Mouse (Mus musculus): ENCODE measurements around the gene Ubn1. TPM values are rescaled to one million over a fixed set of nuclear protein-coding genes. Genes with fewer than 3 reads are reported as not detected.
A peak's percentile ranks its signal among the peaks of the same experiment; 100 is the strongest.

Gene Ubn1
- total RNA-seq, 4 experiments from 2014 or later, result 34.1 to 41.6 (median 38.6) TPM

DNA sequence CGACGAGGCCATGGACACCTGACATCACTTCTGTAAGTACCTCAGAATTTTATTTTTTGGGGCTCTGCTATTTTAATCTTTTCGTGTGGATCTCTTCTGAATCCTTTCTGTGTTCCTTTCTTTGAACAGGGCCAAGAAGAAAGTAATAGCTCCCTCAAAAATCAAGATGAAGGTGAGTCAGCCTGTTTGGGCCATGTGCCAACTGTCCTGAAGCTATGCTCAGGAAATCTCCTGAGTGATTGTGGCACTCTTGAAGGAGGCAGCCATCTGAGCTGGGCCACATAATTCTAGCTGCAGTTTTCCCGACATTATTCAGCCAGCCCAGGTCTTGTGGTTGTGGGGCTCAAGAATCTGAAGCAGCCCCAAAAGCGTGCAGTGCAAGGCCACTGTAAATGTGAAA is 24.5 kb downstream of the Ubn1 start:
- DNase-seq, result no peak

DNA sequence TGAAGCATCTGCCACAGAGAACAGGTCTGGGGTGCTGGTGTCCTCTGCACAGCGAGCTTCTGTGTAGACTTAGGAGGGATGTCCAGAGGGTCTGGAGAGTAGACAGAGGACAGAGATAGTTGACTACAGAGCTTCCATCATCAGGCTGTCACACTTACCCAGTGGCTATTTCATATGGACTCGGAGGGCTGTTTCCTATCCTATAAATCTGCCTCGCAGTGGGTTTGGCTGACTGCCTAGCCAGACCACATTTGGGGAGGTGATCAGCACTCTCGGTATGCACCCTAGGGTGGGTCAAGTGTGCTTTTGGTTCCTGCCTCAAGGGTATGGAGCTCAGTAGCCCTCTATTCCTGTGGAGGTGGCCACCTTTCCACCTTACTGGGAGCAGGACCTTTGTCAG is 35.3 kb downstream of the Ubn1 start:
- no peak for DNase-seq

DNA sequence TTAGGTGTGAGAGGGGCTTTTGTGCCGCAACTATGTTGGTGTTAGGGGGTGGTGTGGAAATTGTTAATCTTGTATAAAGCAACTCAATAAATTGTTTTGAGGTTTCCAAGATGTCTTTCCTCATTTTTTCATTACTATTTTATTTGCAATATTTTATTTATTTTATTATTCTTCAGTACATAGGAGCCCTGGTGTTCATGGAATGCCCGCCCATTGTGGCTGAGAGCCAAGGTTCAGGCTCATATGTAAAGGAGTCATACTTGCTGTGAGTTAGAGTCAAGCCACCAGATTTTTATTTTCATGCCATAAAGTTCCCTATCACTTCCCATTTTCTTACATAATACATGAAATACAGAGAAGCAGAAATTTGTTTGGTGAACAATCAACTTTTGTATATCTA is 36.3 kb downstream of the Ubn1 start:
- no peak for DNase-seq

DNA sequence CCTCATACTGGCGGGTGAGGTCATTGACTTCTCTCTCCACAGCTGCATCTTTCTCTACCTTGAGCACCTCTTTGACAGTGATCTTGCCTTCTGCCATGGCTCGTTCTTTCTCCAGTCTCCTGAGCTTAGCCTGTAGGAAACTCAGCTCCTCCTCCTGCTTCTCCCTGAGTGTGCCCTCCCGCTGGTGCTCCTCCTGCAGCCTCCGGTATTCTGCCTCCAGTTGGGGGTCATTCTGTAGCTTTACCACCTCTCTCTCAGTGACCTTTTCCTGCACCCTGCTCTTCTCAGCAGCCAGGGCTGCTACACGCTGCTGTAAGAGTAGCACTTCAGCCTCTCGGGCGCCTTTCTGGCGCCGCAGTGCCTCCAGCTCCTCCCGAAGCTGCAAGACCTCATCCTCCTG is 39.2 kb downstream of the Ubn1 start:
- DNase-seq, result no peak

DNA sequence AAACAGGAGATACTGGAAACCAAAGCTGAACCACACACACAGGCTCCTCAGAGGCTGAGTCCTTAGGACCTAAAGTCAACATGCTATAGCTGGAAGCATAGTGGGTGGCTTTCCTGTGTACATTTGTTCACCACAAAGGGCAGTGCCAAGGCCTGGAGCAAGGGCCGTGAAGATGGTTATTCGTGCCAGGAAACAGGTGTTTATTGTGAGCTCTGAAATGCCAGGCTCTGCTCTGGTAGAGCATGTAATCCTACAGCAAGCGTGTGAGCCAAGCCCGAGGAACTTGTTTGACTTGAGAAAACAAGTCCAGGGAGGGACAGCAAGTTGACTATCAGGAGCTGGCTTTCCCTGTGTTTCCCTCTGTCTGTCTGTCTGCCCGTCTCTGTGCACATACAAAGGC is 43.4 kb downstream of the Ubn1 start:
- no peak for DNase-seq

DNA sequence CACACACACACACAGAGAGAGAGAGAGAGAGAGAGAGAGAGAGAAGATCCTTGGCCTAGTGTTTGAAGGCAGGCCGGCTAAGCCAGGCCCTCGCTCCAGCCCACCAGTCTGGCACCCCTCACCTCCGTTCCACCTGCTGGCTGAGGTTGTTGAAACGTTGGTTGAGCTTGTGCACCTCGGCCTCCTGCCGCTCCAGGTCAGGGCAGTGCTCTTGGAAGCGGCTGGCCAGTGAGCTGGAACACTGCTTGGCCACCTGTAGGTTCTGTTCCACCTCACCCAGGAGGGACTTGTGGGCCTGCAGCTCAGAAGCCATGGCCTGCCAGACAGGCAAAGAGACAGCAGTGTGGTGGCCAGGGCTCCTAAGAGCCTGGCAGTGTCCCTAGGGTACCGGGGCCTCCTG is 46.6 kb downstream of the Ubn1 start:
- no peak for DNase-seq

DNA sequence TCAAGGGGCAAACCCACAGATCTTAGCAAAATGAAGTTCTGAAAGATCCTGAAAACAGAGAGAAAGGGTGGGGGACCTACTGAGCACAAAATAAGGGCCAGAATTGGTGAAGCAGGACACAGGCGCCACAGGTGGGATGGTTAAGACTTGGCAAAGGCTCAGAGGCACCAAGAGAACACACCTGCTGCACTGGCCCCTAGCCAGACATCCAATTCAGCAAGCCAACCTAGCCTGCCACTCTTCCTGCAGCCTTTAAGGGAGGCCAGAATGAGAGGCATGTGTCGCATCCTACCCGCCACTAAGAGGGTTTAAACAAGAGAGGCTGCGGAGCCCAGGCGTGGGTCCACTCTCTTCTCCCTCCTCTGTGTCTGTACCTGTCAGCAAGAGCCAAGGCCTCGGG is 51.1 kb downstream of the Ubn1 start:
- DNase-seq, result no peak

DNA sequence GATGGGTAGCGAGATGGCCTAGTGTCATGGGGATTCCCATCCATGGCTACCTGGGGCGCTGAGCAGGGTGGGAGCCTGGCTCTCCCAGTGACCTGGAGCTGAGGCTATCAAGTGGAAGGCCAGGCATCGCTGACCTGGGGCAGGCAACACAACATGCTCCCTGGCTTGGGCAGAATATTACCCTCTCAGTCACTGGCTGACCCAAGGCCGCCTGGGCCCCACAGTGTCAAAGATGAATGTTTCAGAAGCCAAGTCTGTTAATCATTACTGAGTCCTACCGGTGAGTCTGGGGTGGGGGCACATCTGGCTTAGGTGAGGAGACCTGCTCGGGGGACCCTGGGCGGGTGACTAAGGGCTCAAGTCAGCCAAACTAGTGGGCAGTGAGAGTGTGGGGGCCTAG is 60.0 kb downstream of the Ubn1 start:
- no peak for DNase-seq

DNA sequence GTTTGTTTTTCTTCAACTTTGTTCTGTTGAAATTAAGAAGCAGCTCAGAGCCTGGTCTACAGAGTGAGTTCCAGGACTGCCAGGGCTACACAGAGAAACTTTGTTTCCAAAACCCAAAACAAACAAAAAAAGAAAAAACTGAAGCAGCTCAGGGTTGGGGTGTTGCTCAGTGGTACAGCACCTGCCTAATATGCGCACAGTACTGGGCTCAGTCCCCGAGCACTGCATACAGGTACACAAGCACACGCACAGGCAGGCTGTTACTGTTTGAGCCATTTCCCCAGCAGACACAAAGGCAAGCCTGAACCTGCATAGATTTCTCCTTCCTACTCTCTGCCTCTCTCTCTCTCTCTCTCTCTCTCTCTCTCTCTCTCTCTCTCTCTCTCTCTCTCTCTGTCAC is 61.2 kb downstream of the Ubn1 start:
- DNase-seq, result no peak

DNA sequence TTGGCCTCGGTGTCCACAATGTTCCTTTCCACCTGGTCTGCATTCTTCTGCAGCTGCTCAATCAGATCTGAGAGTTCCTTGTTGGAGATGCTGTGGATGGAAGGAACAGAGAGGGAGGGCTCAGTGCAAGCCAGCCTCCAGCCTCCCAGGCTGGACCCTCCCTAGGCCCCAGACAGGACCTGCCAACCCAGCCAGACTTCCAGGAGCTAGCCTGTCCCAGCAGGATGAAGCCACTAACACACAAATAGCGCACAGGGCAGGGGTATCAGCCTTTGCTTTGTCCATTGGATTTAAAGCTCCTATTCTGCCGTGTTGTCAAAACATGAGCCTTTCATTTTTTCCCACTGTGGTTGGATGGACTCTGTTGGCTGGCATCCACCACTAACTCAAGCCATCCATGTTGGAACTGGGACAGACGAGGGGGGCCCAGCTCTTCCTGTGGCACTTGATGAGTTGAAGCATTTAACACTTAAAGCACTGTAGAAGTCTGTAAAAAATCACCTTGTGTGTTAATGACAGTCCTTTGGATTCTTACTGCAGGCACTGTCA is 63.2 kb downstream of the Ubn1 start:
- DNase-seq, result no peak

DNA sequence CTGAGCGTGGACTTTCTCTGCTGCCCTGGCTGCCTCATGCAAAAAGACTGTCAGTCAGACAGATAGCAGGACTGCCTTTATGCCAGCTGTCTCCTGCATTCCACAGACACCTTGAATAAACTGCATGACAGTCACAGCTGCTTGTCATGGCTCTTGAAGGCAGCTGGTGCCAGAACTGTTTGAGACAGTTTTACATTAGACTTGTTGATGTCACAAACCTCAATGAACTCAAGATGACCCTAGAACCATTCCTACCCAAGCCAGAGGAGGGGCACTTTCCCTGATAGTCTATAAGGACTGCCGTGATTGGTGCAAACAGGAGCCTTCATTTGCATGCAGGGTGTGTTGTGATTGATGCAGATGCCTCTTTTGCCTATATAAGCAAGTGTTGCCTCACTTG is 63.7 kb downstream of the Ubn1 start:
- DNase-seq, result no peak

DNA sequence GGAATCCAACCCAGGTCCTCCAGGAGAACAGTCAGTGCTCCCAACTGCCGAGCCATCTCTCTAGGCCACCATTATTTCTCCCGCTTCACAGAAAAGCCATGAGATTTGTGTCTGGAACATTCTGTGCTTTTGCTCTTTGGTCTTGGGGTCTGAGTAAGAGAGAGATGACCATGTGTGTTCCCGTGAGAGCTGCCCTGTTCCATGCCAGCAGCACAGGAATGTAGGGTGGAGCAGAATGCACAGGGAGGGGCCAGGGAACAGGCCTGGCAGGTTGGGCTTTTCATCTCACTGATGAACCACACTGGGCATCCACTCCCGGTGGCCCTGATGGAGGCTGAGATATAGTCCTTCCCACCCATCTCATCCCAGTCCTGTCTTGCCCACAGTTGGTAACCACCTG is 69.5 kb downstream of the Ubn1 start:
- no peak for DNase-seq

DNA sequence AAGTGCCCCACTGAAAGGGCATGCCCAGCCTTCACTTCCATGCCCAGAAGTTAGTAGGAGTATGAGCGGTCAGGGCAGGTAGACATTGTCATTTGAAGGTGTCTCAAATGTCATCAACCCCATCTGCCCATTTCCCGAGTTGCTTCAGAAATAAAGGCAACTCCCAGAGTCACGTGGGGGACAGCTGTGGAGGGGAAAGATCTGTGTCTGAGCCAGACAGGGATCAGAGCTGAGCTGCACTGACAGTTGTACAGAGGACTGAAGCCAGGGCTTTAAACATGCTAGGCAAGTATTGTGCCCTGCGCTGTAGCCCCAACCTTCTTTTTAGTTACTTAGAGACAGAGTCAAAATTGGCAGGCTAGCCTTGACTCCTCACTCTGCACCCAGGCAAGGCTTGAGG is 70.0 kb downstream of the Ubn1 start:
- DNase-seq, result no peak

DNA sequence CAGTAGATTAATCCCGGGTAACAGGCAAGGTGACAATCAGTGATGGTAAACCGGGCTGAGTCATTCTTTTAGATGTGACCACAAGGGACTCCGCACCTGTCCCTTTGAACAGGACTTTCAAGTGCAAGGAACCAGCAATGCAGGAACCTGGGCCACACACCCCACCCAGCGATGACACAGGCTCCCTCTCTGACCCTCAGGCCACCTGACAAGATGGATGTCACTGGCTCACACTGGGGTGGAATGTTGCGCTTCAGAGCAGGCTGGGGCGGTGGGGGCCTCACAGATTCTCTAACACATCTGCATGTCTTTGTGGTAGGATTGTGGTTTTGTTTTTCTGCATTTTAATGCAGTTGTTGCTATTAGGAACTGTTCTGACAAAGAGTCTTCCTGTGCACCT is 73.6 kb downstream of the Ubn1 start:
- DNase-seq, result no peak

DNA sequence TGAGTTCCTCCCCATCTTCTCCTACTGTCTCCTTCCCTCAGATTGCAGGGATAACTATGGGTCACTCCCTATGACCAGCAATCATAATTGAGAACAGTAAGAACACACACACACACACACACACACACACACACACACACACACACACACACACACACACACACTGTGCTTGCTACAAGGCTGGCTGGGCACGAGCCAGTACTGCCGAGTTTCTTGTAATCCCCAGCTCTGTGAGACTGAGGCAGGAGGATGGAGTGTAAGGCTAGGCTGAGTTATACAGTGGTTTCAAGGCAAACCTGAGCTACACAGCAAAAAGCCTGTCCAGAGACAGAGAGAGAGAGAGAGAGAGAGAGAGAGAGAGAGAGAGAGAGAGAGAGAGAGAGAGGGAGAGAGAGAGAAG is 80.3 kb downstream of the Ubn1 start:
- DNase-seq, result no peak

DNA sequence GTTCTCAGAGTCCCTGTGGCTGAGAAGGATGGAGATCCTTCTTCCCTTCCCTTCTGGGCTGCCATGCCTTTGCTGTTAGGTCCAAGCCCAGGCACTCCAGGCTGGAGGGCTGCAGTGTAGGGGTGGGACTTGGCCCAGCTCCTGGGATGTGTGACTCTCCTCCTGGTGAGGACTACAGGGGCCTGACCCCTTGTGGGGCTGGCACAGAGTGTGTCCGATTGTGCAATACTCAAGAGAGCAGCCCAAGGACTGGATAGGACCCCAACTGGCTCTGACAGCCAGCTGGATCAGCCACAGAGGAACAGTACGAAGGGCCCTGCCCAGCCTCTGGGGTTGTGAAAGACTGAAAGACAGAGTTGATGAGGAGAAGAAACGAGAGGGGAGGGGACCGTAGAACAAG is 80.9 kb downstream of the Ubn1 start:
- DNase-seq, result peak; percentile 52

DNA sequence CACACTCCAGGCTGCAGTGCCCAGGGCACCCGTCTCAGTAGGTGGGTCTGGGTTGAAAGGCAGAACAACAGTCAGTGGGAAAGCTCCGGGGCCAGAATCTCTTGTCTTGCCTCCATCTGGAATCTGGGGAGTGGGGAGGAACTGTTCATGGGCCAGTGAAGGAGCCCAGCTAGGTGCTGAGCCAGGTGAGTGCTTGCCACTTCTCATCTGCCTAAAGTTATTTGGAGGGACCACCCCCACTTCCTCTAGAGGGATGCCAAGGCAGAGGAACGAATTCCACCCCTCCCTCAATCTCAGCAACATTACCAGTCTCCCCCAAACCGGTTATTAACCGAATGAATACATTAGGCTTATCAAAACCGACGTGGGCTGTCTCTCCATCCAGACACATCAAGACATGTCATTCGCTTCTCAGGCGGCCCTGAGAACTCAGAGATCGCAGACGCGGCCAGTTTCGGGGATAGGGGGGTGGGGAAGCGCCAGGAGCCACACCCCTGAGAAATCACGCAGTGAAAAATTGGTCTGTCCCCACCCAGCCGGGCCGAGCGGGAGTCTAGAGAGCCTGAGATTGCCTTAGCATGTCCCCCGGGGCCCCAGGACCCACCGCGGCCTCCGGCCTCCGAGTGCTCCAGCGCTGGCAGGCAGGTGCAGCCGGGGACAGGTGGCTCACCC is 81.5 kb downstream of the Ubn1 start:
- no peak for DNase-seq

DNA sequence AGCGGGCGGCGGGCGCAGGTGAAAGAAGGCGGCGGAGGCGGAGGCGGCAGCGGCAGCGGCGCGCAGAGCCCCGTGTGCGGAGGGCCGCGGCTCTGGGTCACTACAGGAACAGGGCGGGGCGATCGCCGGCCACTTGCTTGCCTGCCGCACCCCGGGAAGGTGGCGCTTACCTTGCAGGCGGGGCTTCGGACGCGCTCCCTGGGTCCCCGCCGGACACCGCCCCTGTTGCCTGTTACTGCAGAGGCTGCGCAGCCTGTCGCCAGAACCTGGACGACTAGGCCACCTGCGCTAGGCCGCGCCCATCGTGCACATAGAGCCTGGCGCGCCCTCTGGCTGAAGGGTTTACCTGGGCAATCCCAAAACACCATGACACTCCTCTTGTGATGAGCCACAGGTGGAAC is 82.5 kb downstream of the Ubn1 start, which contains the start of gene Ppl:
TSS of gene Ppl (minus strand) at position 21 of the 401 bp plus-strand sequence.
- DNase-seq, result peak; percentile 46

DNA sequence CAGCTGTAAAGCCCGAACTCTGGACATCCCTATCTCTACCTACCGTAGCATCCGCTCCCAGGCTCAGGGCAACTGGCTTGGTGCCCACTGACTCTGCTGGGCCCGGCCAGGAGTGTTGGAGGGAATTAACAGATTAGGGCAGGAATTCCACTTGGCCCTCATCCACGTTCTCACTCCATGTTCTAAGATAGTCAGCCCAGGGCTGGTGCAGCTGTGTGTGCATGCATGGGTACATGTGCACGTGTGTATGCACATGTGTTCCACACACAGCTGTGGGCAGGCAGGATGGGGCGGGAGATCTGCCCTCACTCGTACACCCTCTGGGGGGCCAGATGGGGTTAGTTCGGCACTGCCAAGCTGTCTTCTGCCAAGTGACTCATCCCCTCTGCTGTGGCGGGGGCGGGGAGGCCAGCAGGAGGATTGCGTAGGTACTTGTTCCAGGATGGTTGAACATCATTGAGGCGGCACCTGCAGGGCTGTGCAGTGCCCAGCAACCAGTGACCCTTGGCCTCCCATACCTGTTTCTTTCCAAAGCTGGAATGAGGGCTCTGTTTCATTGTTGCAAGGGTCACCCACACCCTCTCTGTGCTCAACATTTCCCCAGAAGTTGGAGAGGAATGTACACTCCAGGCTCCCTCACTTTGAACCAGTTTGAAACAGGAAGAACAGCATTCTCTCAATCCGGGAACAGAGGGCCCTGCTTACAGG is 84.9 kb downstream of the Ubn1 start:
- peak; percentile 80 for DNase-seq

DNA sequence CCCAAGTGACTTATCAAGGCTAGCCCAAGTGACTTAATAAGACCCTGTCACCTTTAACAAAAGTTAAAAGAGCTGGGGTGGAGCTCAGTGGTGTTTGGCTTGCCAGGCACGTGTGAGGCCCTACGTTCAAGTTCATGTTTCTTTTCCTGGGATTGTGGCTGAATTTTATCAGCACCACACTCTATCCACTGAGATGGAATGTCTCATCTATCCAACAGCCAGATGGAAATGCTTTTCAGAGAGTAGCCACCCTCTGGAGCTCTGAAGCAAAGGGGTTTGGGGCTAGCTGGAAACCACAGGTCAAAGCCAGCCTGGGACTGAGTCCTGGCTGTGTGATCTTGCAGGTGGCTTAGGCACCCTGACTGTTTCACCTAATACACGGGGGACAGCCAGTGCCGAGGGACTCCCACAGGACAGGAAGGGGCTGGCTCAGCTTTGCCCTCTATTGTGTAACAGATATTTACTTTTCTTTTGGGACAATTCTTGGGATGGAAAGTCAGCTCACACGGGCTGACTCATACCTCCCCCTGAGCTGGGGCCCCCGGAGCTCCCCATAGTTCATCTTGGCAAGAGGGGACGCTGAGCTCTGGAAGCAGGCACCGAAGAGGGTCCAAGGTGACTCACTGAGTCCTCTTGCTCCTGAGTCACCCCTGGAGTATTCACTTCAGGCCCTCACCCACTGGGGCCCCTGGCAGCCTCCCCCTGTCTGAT is 85.8 kb downstream of the Ubn1 start:
- DNase-seq, result no peak
